Mouse (Mus musculus) G1E (cell line): ENCODE measurements around the gene Cd4. TPM values are rescaled to one million over a fixed set of nuclear protein-coding genes. Genes with fewer than 3 reads are reported as not detected.
A peak's percentile ranks its signal among the peaks of the same experiment; 100 is the strongest.
"Not testable (repeated sequence)": the region's sequence is repeated elsewhere in the genome, so short reads cannot be mapped to it uniquely, and the experiment has no call there.

Experiments used
- ATAC-seq: 2 replicates; pipeline ENCODE4 v1.8.0; 2016; ENCODE audit warnings: mild to moderate bottlenecking; ENCODE audit not compliant: insufficient number of reproducible peaks, poor library complexity, low FRiP score, severe bottlenecking; ENCODE audit errors: extremely low read depth
- DNase-seq: peaks from one replicate; pipeline ENCODE4 v3.0.0; 2012; ENCODE audit warnings: low spot score
- H3K27me3 ChIP-seq: 2 replicates; pipeline ENCODE4 v1.6.1; 2012; ENCODE audit warnings: mild to moderate bottlenecking, low read length, inconsistent platforms; ENCODE audit not compliant: insufficient read depth
- H3K36me3 ChIP-seq: replicated peaks from 2 replicates; pipeline ENCODE3; 2012; ENCODE audit warnings: mild to moderate bottlenecking, inconsistent platforms
- H3K4me1 ChIP-seq: 2 replicates; pipeline ENCODE4 v1.6.1; 2012; ENCODE audit warnings: low read depth, low read length, inconsistent platforms, mixed read lengths; ENCODE audit not compliant: insufficient read depth
- H3K4me3 ChIP-seq: 2 replicates; pipeline ENCODE4 v1.5.1; 2012; ENCODE audit warnings: low read depth, mild to moderate bottlenecking, inconsistent platforms, low read length, moderate library complexity, mixed read lengths
- H3K9me3 ChIP-seq: replicated peaks from 2 replicates; pipeline ENCODE4 v1.6.1; 2012; ENCODE audit warnings: inconsistent platforms
- CTCF ChIP-seq: IDR thresholded peaks from 2 replicates; pipeline ENCODE4 v1.5.1; 2012; ENCODE audit warnings: low read depth, low read length, inconsistent platforms, mixed read lengths
- GATA1 ChIP-seq: IDR thresholded peaks from 2 replicates; pipeline ENCODE4 v1.6.1; 2012; ENCODE audit warnings: borderline replicate concordance, low read length, inconsistent platforms, mixed read lengths
- GATA2 ChIP-seq: IDR thresholded peaks from 2 replicates; pipeline ENCODE4 v1.6.1; 2012; ENCODE audit warnings: low read depth, low read length, inconsistent platforms, borderline replicate concordance
- POLR2AphosphoS5 ChIP-seq: IDR thresholded peaks from 2 replicates; pipeline ENCODE4 v1.6.1; 2012; ENCODE audit warnings: low read depth, low read length, inconsistent platforms; ENCODE audit not compliant: insufficient replicate concordance
- TAL1 ChIP-seq: conservative IDR thresholded peaks from 2 replicates; pipeline ENCODE4 v1.6.1; 2012; ENCODE audit warnings: low read depth, low read length, inconsistent platforms, mixed read lengths
- polyA plus RNA-seq: library from polyadenylated mRNA; stranded (reverse); fragments of >175 nt; gene quantifications from 2 replicates; pipeline ENCODE4 v1.2.3, GENCODE M21; 2012
- total RNA-seq, 2 experiments: library from RNA; stranded (forward) in 1 of 2; stranded (reverse) in 1 of 2; fragments of 200-1000 nt in 1 of 2; fragments of >200 nt in 1 of 2; fragmentation: Nextera tagmentation in 1 of 2; gene quantifications; 2 replicates each; pipeline ENCODE4 v1.2.3; 2014 to 2017

Gene Cd4
- total and polyA plus RNA-seq, 3 experiments: 0.33 TPM; not detected in 2

DNA sequence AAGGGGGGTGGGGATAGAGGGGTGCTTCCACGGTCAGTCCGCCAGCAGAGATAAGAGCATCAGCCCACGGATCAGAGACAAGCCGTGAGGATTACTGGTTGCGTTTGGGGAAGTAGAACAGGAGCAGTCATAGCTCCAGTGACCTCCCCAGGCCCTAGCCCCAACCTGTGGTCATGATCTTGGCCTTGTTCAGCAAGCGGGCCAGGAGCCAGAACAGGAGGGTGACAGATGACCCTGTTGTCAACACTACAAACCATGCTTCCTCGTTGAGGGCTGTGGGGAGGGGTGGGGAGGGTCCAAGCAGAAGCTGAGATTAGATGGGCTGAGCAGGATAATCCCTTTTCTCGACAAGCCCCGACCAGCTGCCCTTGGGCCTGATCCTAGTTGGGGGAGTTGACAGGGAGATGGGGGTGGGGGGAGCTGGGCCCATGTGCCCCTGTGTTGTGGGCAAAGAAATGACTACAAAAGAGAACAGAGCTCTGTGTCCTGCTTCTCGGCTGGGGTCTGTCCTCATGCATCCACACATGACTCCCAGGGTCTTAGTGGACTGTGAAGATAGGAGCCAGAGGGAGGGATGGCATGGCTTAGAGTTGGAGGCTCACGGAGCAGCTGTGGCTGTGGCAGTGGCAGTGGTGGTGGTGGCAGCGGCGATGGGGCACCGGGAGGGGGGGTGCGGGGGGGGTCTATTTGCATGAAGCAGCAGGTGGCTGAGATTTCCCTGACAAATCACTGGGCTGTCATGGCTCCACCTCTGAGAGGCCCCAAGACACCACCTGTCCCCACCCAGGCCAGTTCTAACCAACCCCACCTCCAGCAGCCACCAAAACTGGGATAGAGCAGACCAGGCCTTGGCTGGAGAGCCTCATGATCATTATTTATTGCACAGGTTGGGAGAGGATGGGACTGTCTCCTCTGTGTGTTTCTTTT lies 47.5 kb downstream of the Cd4 start, which contains the start of gene Gnb3:
Gene Gnb3, minus strand, starts transcription at position 35 of the 927 bp plus-strand sequence.
- DNase-seq: peak; percentile 50
- H3K27me3 ChIP-seq: peaks cover 52% of the 10 kb centered on the region
- peak within 1 kb of the TSS; percentile 38; the same call in 1 of the 2 replicates for H3K4me3 ChIP-seq
- ATAC-seq: peak; percentile 37
- H3K9me3 ChIP-seq: no peaks in the 10 kb centered on the region
- H3K4me1 ChIP-seq: peaks cover 18% of the 10 kb centered on the region
- H3K36me3 ChIP-seq: peaks cover 18% of the 10 kb centered on the region
- TF ChIP-seq GATA2: no peak
- TF ChIP-seq POLR2AphosphoS5: no peak
- TF ChIP-seq TAL1: no peak
- TF ChIP-seq GATA1: no peak
- no peak for TF ChIP-seq CTCF

DNA sequence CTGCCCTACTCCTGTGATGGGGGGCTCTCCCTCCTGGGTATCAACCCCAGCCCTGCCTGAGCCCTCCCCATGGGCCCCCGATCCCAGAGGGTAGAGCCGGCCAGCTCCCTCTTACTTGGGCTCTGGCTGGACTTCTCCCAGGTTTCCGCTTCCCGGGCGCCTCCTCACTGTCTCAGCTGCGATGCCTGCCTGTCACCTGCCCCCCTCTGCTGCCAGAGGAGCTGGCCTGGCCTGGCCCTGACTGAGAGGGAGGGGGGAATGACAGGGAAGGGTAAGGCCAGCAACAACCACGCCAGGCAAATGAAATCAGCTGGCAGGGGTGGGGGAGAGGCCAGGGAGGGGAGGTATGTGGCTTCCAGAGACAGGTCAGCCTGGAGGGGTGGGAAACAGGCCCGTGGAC lies 48.2 kb downstream of the Cd4 start:
- Histone ChIP-seq H3K36me3 (peaks cover 25% of the 10 kb centered on the region), H3K9me3 (no peaks in the 10 kb centered on the region), H3K4me1 (peaks cover 22% of the 10 kb centered on the region), H3K27me3 (peaks cover 45% of the 10 kb centered on the region), H3K4me3 (peak overlapping the region; percentile 38; the same call in 1 of the 2 replicates)
- TF ChIP-seq TAL1 (no peak), POLR2AphosphoS5 (no peak), GATA1 (no peak), CTCF (no peak), GATA2 (no peak)
- DNase-seq (no peak), ATAC-seq (no peak)

DNA sequence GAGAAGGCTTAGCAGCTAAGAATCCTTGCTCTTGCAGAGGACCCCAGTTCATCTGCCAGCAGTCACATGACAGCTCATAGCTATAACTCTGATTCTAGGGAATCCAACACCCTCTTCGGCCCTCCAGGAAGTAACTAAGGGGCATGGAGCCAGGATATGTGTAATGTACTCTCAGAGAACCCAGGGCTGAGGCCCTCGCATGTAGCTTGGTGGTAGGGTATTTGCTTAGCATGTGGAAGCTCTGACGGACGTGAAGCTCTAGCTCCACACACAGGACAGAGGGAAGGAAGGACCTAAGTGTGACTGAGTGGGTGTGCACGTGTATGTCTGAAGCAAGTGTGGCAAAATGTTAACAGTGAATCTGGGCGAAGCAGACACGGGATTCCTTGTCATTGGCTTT lies 51.6 kb downstream of the Cd4 start:
- TF ChIP-seq GATA2 (no peak), TAL1 (no peak), POLR2AphosphoS5 (no peak), GATA1 (no peak), CTCF (no peak)
- H3K4me3 ChIP-seq: no peak overlapping the region
- peaks cover 48% of the 10 kb centered on the region for H3K4me1 ChIP-seq
- no peak for DNase-seq
- peaks cover 28% of the 10 kb centered on the region for H3K27me3 ChIP-seq
- no peaks in the 10 kb centered on the region for H3K9me3 ChIP-seq
- no peak for ATAC-seq
- H3K36me3 ChIP-seq: peaks cover 59% of the 10 kb centered on the region

DNA sequence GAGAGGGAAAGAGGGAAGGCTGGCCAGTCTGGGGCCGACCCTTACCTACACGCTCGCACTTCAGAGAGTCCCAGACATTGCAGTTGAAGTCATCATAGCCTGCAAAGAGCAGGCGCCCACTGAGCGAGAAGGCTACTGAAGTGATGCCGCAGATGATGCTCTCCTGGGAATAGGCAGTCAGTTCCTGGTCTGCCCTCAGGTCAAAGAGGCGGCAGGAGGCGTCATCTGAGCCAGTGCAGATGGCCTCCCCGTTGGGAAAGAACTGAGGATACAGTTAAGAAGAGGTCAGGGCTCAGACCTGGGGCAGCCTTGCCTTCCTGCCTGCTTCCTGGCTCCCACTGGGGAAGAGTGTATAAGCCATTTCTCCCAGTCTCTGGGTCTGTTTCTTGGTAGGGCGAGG lies 52.5 kb downstream of the Cd4 start:
- Histone ChIP-seq H3K36me3 (peaks cover 63% of the 10 kb centered on the region), H3K4me3 (no peak overlapping the region), H3K27me3 (peaks cover 25% of the 10 kb centered on the region), H3K9me3 (no peaks in the 10 kb centered on the region), H3K4me1 (peaks cover 49% of the 10 kb centered on the region)
- no peak for ATAC-seq
- TF ChIP-seq GATA2: no peak
- no peak for TF ChIP-seq CTCF
- no peak for TF ChIP-seq TAL1
- no peak for DNase-seq

DNA sequence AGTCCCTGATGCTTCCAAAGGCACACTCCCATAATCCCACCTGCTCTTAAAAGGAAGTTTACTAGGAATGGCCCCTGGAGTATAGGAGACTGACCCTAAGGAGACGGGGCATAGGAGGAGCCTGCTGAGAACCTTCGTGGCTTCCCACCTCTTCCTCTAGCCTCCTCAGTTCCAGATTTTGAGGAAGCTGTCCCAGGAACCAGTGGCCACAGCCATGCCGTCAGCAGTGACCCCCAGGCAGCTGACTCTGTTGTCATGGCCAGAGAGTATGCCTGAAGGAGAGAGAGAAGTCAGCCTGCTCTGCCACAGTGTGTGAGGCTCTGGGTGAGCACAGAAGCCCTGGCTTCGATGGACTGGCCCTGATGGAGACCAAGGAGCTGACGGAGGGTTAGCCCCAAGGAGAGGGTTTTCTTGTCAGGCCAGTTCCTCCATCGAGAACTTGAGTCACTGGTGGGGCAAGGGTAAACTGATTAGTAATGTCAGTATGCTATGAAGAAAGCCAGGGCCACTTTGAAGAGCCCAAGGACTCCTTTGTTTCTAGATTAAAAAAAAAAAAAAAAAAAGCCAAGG lies 53.4 kb downstream of the Cd4 start:
- H3K4me3 ChIP-seq: no peak overlapping the region

DNA sequence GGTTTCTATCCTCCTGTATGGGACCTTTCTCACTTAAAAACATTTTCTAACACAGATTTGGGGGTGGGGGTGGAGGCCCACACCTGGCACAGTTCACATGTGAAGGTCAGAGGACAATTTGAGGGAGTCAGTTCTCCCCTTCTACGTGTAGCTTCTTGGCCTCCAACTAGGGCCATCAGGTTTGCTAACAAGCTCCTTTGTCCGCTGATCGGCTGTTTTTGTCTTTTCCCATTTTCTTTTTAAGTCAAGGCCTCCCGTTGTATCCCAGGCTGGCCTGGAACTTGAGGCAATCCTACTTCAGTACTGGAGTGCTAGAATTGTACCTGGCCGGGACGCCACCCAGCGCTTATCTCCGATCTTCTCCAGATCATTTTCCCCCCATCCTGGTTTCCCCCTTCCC lies 56.4 kb downstream of the Cd4 start:
- H3K36me3 ChIP-seq: peaks cover 73% of the 10 kb centered on the region

More for the DNA sequence above, 53.4 kb downstream of the Cd4 start:
- Histone ChIP-seq H3K4me1 (peaks cover 40% of the 10 kb centered on the region), H3K9me3 (no peaks in the 10 kb centered on the region), H3K27me3 (peaks cover 16% of the 10 kb centered on the region), H3K36me3 (peaks cover 63% of the 10 kb centered on the region)
- DNase-seq: no peak
- no peak for ATAC-seq
- TF ChIP-seq TAL1 (no peak), CTCF (no peak), POLR2AphosphoS5 (no peak), GATA1 (no peak), GATA2 (no peak)

DNA sequence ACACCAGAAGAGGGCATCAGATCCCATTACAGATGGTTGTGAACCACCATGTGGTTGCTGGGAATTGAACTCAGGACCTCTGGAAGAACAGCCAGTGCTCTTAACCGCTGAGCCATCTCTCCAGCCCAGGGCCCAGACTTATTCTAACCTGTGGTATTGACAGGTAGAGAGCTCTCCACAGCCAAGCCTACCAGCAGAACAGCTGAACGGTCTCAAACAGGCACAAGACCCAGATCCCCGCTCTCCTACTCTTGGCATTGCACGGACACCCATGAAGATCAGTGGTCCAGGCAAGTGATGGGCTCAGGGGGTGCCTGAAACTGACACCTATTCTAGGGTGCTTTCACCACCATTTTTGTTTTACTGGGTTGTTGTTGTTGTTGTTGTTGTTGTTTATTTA lies 56.8 kb downstream of the Cd4 start:
- not testable (repeated sequence) for H3K9me3 ChIP-seq, ATAC-seq, H3K27me3 ChIP-seq, DNase-seq
- Histone ChIP-seq H3K4me1 (peaks cover 52% of the 10 kb centered on the region), H3K4me3 (peak overlapping the region; percentile 54; the same call in 1 of the 2 replicates), H3K36me3 (peaks cover 73% of the 10 kb centered on the region)

More for the DNA sequence above, 56.4 kb downstream of the Cd4 start:
- TF ChIP-seq POLR2AphosphoS5 (no peak), TAL1 (no peak), GATA1 (no peak), CTCF (no peak), GATA2 (no peak)
- Histone ChIP-seq H3K27me3 (no peaks in the 10 kb centered on the region), H3K9me3 (no peaks in the 10 kb centered on the region), H3K4me3 (no peak overlapping the region), H3K4me1 (peaks cover 50% of the 10 kb centered on the region)
- DNase-seq: no peak
- no peak for ATAC-seq
